Mouse (Mus musculus): ENCODE measurements at regions not wholly inside any gene's neighbourhood (a gene's known extent, or its start where the extent isn't known, plus 50 kb on each side); places are given as distances from the start of the nearest gene placed in this dataset.

DNA sequence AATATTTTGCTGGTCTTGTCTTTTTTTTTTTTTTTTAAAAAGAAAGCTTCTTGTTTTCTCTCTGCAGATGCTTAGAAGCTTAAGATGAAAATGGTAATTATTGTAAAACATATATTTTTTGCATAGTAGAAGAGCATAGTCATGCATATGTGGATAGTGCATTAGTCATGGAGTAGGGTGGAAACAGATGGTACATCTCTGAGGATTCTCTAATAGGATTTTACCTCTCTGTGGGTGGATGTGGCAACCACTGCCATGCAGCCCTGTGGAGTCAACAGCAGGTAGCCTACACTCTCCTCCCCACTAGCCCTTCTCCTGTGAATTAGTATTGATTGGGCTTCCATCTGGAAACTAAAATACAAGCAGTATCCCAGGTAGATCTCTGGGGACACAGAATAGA, 409.2 kb downstream of the Nr4a2 start:
- H3K4me1 ChIP-seq: no peaks in the 10 kb centered on the region
- H3K9ac ChIP-seq (replicated peaks): no peak overlapping the region
- no peaks in the 10 kb centered on the region for H3K9me3 ChIP-seq
- H3K27ac ChIP-seq (replicated peaks): no peak overlapping the region
- no peak overlapping the region for H3K4me3 ChIP-seq
- no peaks in the 10 kb centered on the region for H3K36me3 ChIP-seq
- no peak for ATAC-seq (ENCODE audit: low FRiP score, low read depth)
- H3K4me2 ChIP-seq (replicated peaks): no peak overlapping the region
- H3K27me3 ChIP-seq: no peaks in the 10 kb centered on the region

GRCm38 (mm10) chr2:56683574-56683973, 440.2 kb downstream of the Nr4a2 start:
- H3K27ac ChIP-seq (replicated peaks): no peak overlapping the region
- no peak overlapping the region for H3K4me3 ChIP-seq
- ATAC-seq (ENCODE audit: low FRiP score, low read depth): no peak
- no peaks in the 10 kb centered on the region for H3K9me3 ChIP-seq
- WGBS: 27% methylated on average over 2 of the region's 2 CpGs
- no peaks in the 10 kb centered on the region for H3K27me3 ChIP-seq
- H3K36me3 ChIP-seq: no peaks in the 10 kb centered on the region
- no peak overlapping the region for H3K9ac ChIP-seq (replicated peaks)
- H3K4me1 ChIP-seq: no peaks in the 10 kb centered on the region
- no peak overlapping the region for H3K4me2 ChIP-seq (replicated peaks)

- no peak overlapping the region for H3K4me2 ChIP-seq (replicated peaks)
- no peaks in the 10 kb centered on the region for H3K36me3 ChIP-seq
- no peaks in the 10 kb centered on the region for H3K4me1 ChIP-seq
- H3K27me3 ChIP-seq: no peaks in the 10 kb centered on the region
- H3K9me3 ChIP-seq: no peaks in the 10 kb centered on the region
- no peak overlapping the region for H3K27ac ChIP-seq (replicated peaks)
- WGBS: 41% methylated on average over 4 of the region's 4 CpGs
- H3K4me3 ChIP-seq: no peak overlapping the region
- H3K9ac ChIP-seq (replicated peaks): no peak overlapping the region
- ATAC-seq (ENCODE audit: low FRiP score, low read depth): 0 out of 2 replicates have a peak, but pooled peaks have one; percentile 19
Observed at GRCm38 (mm10) chr2:56673861-56674260, 449.9 kb downstream of the Nr4a2 start.

DNA sequence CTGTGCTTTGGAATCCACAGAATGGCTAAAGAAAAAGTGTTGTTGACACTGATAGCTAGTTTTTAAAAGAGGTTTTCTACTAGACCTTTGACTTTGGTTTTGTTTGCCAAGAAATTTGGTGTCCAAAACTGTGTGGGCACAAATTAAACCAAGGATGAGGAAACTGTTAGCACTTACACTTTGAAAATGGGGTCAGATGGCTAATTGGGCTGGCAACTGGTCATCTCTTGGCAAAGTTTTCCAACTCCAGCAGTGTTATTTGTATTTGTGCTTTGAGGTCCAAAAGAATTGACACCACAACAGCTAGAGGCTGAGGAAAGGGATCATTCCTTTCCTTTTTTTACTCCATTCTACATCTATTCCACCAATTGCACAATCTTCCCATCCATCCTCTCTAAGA, 451.1 kb downstream of the Nr4a2 start:
- ATAC-seq (ENCODE audit: low FRiP score, low read depth): no peak
- Histone ChIP-seq H3K9me3 (no peaks in the 10 kb centered on the region), H3K4me2 (replicated peaks) (no peak overlapping the region), H3K27me3 (no peaks in the 10 kb centered on the region), H3K4me3 (no peak overlapping the region), H3K36me3 (no peaks in the 10 kb centered on the region), H3K4me1 (no peaks in the 10 kb centered on the region), H3K27ac (replicated peaks) (no peak overlapping the region), H3K9ac (replicated peaks) (no peak overlapping the region)

DNA sequence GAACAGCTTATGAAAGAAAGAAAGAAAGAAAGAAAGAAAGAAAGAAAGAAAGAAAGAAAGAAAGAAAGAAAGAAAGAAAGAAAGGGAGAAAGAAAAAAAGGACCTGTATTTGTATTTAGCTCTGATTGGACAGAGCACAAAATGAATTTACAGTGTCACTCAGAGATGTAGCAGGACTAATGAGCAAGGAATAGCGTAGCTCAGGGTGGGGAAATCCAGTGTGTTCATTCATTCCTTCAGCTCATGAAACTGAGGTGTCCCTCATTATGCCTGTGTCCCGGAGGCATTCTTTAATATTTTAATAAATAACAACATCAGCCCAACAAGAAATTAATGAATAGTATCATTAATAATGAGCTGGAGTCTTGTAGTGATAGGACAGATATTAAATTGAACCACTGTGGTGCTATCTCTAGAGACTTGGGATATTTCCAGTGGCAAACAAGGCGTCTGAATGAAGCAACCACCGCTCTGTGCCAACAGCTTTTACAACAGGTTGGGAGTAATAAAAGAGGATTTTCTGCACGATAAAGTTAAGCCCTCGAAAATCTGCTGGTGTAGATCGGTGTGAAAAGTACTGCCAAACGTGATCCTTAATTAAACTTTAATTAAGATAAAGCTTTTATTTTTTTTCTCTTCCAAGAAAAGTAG, 461.4 kb downstream of the Nr4a2 start:
- Histone ChIP-seq H3K36me3 (no peaks in the 10 kb centered on the region), H3K4me3 (no peak overlapping the region), H3K4me1 (peaks cover 2% of the 10 kb centered on the region; the same call in 1 of the 2 replicates), H3K9me3 (no peaks in the 10 kb centered on the region), H3K27ac (replicated peaks) (no peak overlapping the region), H3K27me3 (no peaks in the 10 kb centered on the region), H3K9ac (replicated peaks) (no peak overlapping the region), H3K4me2 (replicated peaks) (no peak overlapping the region)
- ATAC-seq (ENCODE audit: low FRiP score, low read depth): peak; percentile 67; the same call in 1 of the 2 replicates
- 60% methylated on average over 8 of the region's 8 CpGs for WGBS
